Mouse (Mus musculus): ENCODE results near the gene Pde4c. TPM values are rescaled to one million over a fixed set of nuclear protein-coding genes. Genes with fewer than 3 reads are reported as not detected.
A peak's percentile ranks its signal among the peaks of the same experiment; 100 is the strongest.

The Pde4c gene
- polyA plus RNA-seq, 1 experiment = not detected

GRCm38 (mm10) chr8:70757523-70758307, 34.2 kb downstream of the Pde4c start:
- no peak overlapping the region for H3K4me3 ChIP-seq (replicated peaks)
- peaks cover 42% of the 10 kb centered on the region for H3K36me3 ChIP-seq (ENCODE audit: control insufficient read depth)
- H3K27me3 ChIP-seq (ENCODE audit: control insufficient read depth) = no peaks in the 10 kb centered on the region
- peaks cover 91% of the 10 kb centered on the region for H3K4me1 ChIP-seq (ENCODE audit: control insufficient read depth)
- H3K9me3 ChIP-seq (ENCODE audit: control insufficient read depth, low read length) = no peaks in the 10 kb centered on the region
- TF ChIP-seq TAL1 (IDR thresholded peaks at IDR 0.05; ENCODE audit: low read length) (no peak), GATA1 (IDR thresholded peaks at IDR 0.05; ENCODE audit: low read length) (no peak)

GRCm38 (mm10) chr8:70758308-70758615, 34.7 kb downstream of the Pde4c start:
- Histone ChIP-seq H3K4me1 (ENCODE audit: control insufficient read depth) (peaks cover 91% of the 10 kb centered on the region), H3K9me3 (ENCODE audit: control insufficient read depth, low read length) (no peaks in the 10 kb centered on the region), H3K4me3 (replicated peaks) (no peak overlapping the region), H3K27me3 (ENCODE audit: control insufficient read depth) (no peaks in the 10 kb centered on the region), H3K36me3 (ENCODE audit: control insufficient read depth) (peaks cover 46% of the 10 kb centered on the region)
- TF ChIP-seq GATA1 (IDR thresholded peaks at IDR 0.05; ENCODE audit: low read length) (no peak), TAL1 (IDR thresholded peaks at IDR 0.05; ENCODE audit: low read length) (no peak)

GRCm38 (mm10) chr8:70758616-70759561, 35.4 kb downstream of the Pde4c start:
- Histone ChIP-seq H3K9me3 (ENCODE audit: control insufficient read depth, low read length) (no peaks in the 10 kb centered on the region), H3K4me3 (replicated peaks) (peak overlapping the region; percentile 80), H3K27me3 (ENCODE audit: control insufficient read depth) (no peaks in the 10 kb centered on the region), H3K4me1 (ENCODE audit: control insufficient read depth) (peaks cover 91% of the 10 kb centered on the region), H3K36me3 (ENCODE audit: control insufficient read depth) (peaks cover 52% of the 10 kb centered on the region)
- TF ChIP-seq GATA1 (IDR thresholded peaks at IDR 0.05; ENCODE audit: low read length) (no peak), TAL1 (IDR thresholded peaks at IDR 0.05; ENCODE audit: low read length) (no peak)

GRCm38 (mm10) chr8:70760350-70760749, 36.8 kb downstream of the Pde4c start:
- H3K27me3 ChIP-seq (ENCODE audit: control insufficient read depth) = no peaks in the 10 kb centered on the region
- no peak for TF ChIP-seq GATA1 (IDR thresholded peaks at IDR 0.05; ENCODE audit: low read length)
- TF ChIP-seq TAL1 (IDR thresholded peaks at IDR 0.05; ENCODE audit: low read length) = no peak
- no peaks in the 10 kb centered on the region for H3K9me3 ChIP-seq (ENCODE audit: control insufficient read depth, low read length)
- peaks cover 58% of the 10 kb centered on the region for H3K36me3 ChIP-seq (ENCODE audit: control insufficient read depth)
- H3K4me1 ChIP-seq (ENCODE audit: control insufficient read depth) = peaks cover 91% of the 10 kb centered on the region
- peak overlapping the region; percentile 80 for H3K4me3 ChIP-seq (replicated peaks)

GRCm38 (mm10) chr8:70760775-70761406, 37.4 kb downstream of the Pde4c start, which contains the start of gene Mpv17l2:
Gene Mpv17l2 (minus strand): TSS chr8:70760946.
- Histone ChIP-seq H3K9me3 (ENCODE audit: control insufficient read depth, low read length) (no peaks in the 10 kb centered on the region), H3K4me1 (ENCODE audit: control insufficient read depth) (peaks cover 91% of the 10 kb centered on the region), H3K36me3 (ENCODE audit: control insufficient read depth) (peaks cover 56% of the 10 kb centered on the region), H3K27me3 (ENCODE audit: control insufficient read depth) (no peaks in the 10 kb centered on the region), H3K4me3 (replicated peaks) (peak within 1 kb of the TSS; percentile 80)
- TF ChIP-seq TAL1 (IDR thresholded peaks at IDR 0.05; ENCODE audit: low read length) (no peak), GATA1 (IDR thresholded peaks at IDR 0.05; ENCODE audit: low read length) (no peak)

- no peak for TF ChIP-seq TAL1 (IDR thresholded peaks at IDR 0.05; ENCODE audit: low read length)
- TF ChIP-seq GATA1 (IDR thresholded peaks at IDR 0.05; ENCODE audit: low read length) = no peak
- Histone ChIP-seq H3K4me3 (replicated peaks) (peak overlapping the region; percentile 33), H3K36me3 (ENCODE audit: control insufficient read depth) (peaks cover 44% of the 10 kb centered on the region)
Measured at GRCm38 (mm10) chr8:70762118-70762517, 38.6 kb downstream of the Pde4c start.

GRCm38 (mm10) chr8:70763354-70763753, 39.8 kb downstream of the Pde4c start:
- Histone ChIP-seq H3K4me1 (ENCODE audit: control insufficient read depth) (peaks cover 95% of the 10 kb centered on the region), H3K9me3 (ENCODE audit: control insufficient read depth, low read length) (no peaks in the 10 kb centered on the region), H3K27me3 (ENCODE audit: control insufficient read depth) (no peaks in the 10 kb centered on the region), H3K36me3 (ENCODE audit: control insufficient read depth) (peaks cover 39% of the 10 kb centered on the region), H3K4me3 (replicated peaks) (peak overlapping the region; percentile 52)
- TF ChIP-seq TAL1 (IDR thresholded peaks at IDR 0.05; ENCODE audit: low read length) = no peak

More at GRCm38 (mm10) chr8:70762118-70762517, 38.6 kb downstream of the Pde4c start:
- no peaks in the 10 kb centered on the region for H3K9me3 ChIP-seq (ENCODE audit: control insufficient read depth, low read length)
- peaks cover 93% of the 10 kb centered on the region for H3K4me1 ChIP-seq (ENCODE audit: control insufficient read depth)
- no peaks in the 10 kb centered on the region for H3K27me3 ChIP-seq (ENCODE audit: control insufficient read depth)

GRCm38 (mm10) chr8:70764026-70764425, 40.5 kb downstream of the Pde4c start:
- H3K4me1 ChIP-seq (ENCODE audit: control insufficient read depth) = peaks cover 95% of the 10 kb centered on the region
- H3K4me3 ChIP-seq (replicated peaks) = peak overlapping the region; percentile 52
- peaks cover 39% of the 10 kb centered on the region for H3K36me3 ChIP-seq (ENCODE audit: control insufficient read depth)

More at GRCm38 (mm10) chr8:70764026-70764425, 40.5 kb downstream of the Pde4c start:
- TF ChIP-seq TAL1 (IDR thresholded peaks at IDR 0.05; ENCODE audit: low read length) (peak; percentile 68), GATA1 (IDR thresholded peaks at IDR 0.05; ENCODE audit: low read length) (peak; percentile 60)
- no peaks in the 10 kb centered on the region for H3K27me3 ChIP-seq (ENCODE audit: control insufficient read depth)
- H3K9me3 ChIP-seq (ENCODE audit: control insufficient read depth, low read length) = no peaks in the 10 kb centered on the region

Data from erythroblast, embryonic 14.5 days (primary cell).